Mouse (Mus musculus): Measurements from ENCODE around the gene Gm7861.
"Not testable (repeated sequence)": the region's sequence is repeated elsewhere in the genome, so short reads cannot be mapped to it uniquely, and the experiment has no call there.

Gene Gm7861

DNA sequence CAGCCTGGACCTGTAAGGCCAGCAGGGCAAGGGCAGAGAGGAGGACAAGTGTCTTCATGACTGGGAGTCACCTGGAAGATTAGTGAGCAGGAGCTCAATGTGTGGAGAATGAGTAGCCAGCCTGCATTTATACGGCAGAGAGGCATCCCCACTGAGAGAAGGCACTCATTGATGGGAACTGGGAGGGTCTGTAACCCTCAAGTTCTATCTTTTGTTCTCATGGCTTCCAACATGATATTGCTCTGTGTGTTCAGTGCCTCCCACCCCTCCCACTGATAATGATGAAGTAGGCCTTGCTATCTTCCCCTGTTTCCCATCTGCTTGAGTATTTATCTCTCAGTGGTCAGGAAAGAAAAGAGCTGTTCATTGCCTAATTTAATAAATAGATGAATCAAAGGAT, at the start of gene Gm7861:
Gm7861 (minus strand) TSS at position 101 of the 400 bp plus-strand sequence.
- not testable (repeated sequence) for DNase-seq (ENCODE audit: low spot score in 2 of 2)

DNA sequence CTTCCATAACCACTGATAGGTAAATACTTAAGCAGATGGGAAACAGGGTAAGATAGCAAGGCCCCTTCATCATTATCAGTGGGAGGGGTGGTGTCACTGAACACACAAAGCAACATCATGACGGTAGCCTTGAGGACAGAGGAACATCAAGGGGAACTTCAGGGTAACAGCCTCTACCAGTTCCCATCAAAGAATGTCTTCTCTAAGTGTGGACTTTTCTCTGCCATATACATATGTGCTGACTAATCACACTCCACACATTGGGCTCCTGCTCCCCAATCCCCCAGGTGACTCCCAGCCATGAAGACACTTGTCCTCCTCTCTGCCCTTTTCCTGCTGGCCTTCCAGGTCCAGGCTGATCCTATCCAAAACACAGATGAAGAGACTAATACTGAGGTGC, 23.6 kb upstream of the Gm7861 start, which contains the start of gene Defa26:
Defa26 (plus strand) TSS at position 301 of the 400 bp plus-strand sequence.
- DNase-seq (ENCODE audit: low spot score in 2 of 2): not testable (repeated sequence)

DNA sequence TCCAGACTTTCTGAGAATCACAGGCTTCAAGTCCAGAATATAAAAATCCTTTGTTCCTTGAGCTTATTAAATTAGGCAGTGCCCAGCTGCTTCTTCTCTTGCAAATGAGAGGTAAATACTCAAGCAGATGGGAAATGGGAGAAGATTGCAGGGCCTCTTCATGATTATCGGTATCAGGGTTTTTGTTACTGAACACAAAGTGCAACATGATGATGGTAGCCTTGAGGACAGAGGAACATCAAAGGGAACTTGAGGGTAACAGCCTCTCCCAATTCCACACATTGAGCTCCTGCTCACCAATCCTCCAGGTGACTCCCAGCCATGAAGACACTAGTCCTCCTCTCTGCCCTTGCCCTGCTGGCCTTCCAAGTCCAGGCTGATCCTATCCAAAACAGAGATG, 11.6 kb downstream of the Gm7861 start, which contains the start of gene Defa28:
Defa28 (plus strand) TSS at position 301 of the 400 bp plus-strand sequence.
- not testable (repeated sequence) for DNase-seq (ENCODE audit: low spot score in 2 of 2)

DNA sequence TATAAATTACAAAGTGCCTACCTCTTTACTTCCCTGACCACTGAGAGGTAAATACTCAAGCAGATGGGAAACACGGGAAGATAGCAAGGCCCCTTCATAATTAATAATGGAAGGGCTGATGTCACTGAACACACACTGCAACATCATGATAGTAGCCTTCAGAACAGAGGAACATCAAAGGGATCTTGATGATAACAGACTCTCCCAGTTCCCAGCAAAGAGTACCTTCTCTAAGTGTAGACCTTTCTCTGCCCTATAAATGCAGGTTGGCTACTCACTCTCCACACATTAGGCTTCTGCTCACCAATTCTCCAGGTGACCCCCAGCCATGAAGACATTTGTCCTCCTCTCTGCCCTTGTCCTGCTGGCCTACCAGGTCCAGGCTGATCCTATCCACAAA, 29.2 kb downstream of the Gm7861 start, which contains the start of gene Defa37:
Defa37 (plus strand) TSS at position 301 of the 400 bp plus-strand sequence.
- DNase-seq (ENCODE audit: low spot score in 2 of 2): not testable (repeated sequence)
